Mouse (Mus musculus) heart, postnatal 36 days (tissue): ENCODE measurements at regions not wholly inside any gene's neighbourhood (a gene's known extent, or its start where the extent isn't known, plus 50 kb on each side); places are given as distances from the start of the nearest gene placed in this dataset.

Experiments
- DNase-seq, 2 experiments: peaks; one replicate each; pipeline ENCODE4 v3.0.0; 2021 to 2022
- intact Hi-C: fragments of 180-260 bp; cut with DNase I; formaldehyde crosslinking; loops from one replicate; pipeline ENCODE4 v1.15.1; 2025

- DNase-seq: no peak
- intact Hi-C loops: no loop called here
Observed at GRCm38 (mm10) chr9:60995096-60995495, 200.8 kb downstream of the Uaca start.

- peak in 1 of 2 experiments; percentile 22 for DNase-seq
- intact Hi-C loops: no loop called here
Observed at GRCm38 (mm10) chr9:60998086-60998785, 203.9 kb downstream of the Uaca start.

- intact Hi-C loops: no loop called here
- peak; percentile 10 to 24 for DNase-seq
Observed at GRCm38 (mm10) chr9:60999001-60999529, 204.7 kb downstream of the Uaca start.

GRCm38 (mm10) chr9:61000232-61000631, 205.9 kb downstream of the Uaca start:
- intact Hi-C loops: no loop called here
- no peak for DNase-seq

- intact Hi-C loops: no loop called here
- DNase-seq: no peak
Observed at GRCm38 (mm10) chr9:61002572-61002971, 208.2 kb downstream of the Uaca start.

- intact Hi-C loops: no loop called here
- DNase-seq: no peak
Observed at GRCm38 (mm10) chr9:61008446-61008845, 214.1 kb downstream of the Uaca start.

- no peak for DNase-seq
- intact Hi-C loops: no loop called here
Observed at GRCm38 (mm10) chr9:61011066-61011465, 216.7 kb downstream of the Uaca start.

GRCm38 (mm10) chr9:61012771-61013540, 218.6 kb downstream of the Uaca start:
- DNase-seq: peak; percentile 48 to 54
- intact Hi-C loops: no loop called here

GRCm38 (mm10) chr9:61014151-61014550, 219.8 kb downstream of the Uaca start:
- intact Hi-C loops: no loop called here
- no peak for DNase-seq

GRCm38 (mm10) chr9:61015374-61015890, 221.1 kb downstream of the Uaca start:
- intact Hi-C loops: no loop called here
- no peak for DNase-seq

- intact Hi-C loops: no loop called here
- DNase-seq: no peak
Observed at GRCm38 (mm10) chr9:61016673-61017072, 222.3 kb downstream of the Uaca start.

GRCm38 (mm10) chr9:61019938-61020337, 225.6 kb downstream of the Uaca start:
- peak; percentile 40 to 53 for DNase-seq
- intact Hi-C loops: loop anchor here (1.0 to 2.0 kb wide), 4 partner anchors 25 to 879 kb away; no protein-coding TSS in a partner anchor

- intact Hi-C loops: loop anchor here (2.0 kb wide), 3 partner anchors 23 to 877 kb away; no protein-coding TSS in a partner anchor
- DNase-seq: no peak
Observed at GRCm38 (mm10) chr9:61021810-61022209, 227.5 kb downstream of the Uaca start.

- DNase-seq: peak in 1 of 2 experiments; percentile 38
- intact Hi-C loops: no loop called here
Observed at GRCm38 (mm10) chr9:61022371-61023026, 228.2 kb downstream of the Uaca start.

GRCm38 (mm10) chr9:61025341-61025740, 231.0 kb downstream of the Uaca start:
- no peak for DNase-seq
- intact Hi-C loops: no loop called here

- DNase-seq: no peak
- intact Hi-C loops: no loop called here
Observed at GRCm38 (mm10) chr9:61028775-61029401, 234.5 kb downstream of the Uaca start.

- DNase-seq: peak; percentile 61 to 67
- intact Hi-C loops: loop anchor here (5.0 kb wide), 3 partner anchors 185 to 340 kb away; partner anchors contain the start of gene Tle3
Observed at GRCm38 (mm10) chr9:61031699-61032447, 237.5 kb downstream of the Uaca start.

- intact Hi-C loops: loop anchor here (5.0 kb wide), 3 partner anchors 185 to 340 kb away; partner anchors contain the start of gene Tle3
- DNase-seq: no peak
Observed at GRCm38 (mm10) chr9:61032448-61033433, 238.4 kb downstream of the Uaca start.
